Mouse (Mus musculus) heart, embryonic 14.5 days (tissue): ENCODE data around the gene Agpat3. TPM values are rescaled to one million over a fixed set of nuclear protein-coding genes. Genes with fewer than 3 reads are reported as not detected.

Source experiments
- ATAC-seq: fragments of 200-750 bp; cut with Nextera tagmentation; 2 replicates; pipeline ENCODE4 v1.8.0; 2017; ENCODE audit warnings: low read depth, moderate TSS enrichment; ENCODE audit not compliant: insufficient number of reproducible peaks, insufficient read depth, low FRiP score
- H3K27ac ChIP-seq, 2 experiments: fragments of 200-500 bp in 1 of 2; fragments of 300-500 bp in 1 of 2; sonication (generic) in 1 of 2; replicated peaks in 1 of 2; 2 replicates each; pipeline ENCODE4 v1.5.1; 2012 to 2014; ENCODE audit warnings: low read depth in 2 of 2, low read length in 2 of 2, control low read depth in 1 of 2, mild to moderate bottlenecking in 1 of 2, mixed read lengths in 1 of 2; ENCODE audit not compliant: control insufficient read depth in 1 of 2, insufficient read depth in 1 of 2
- H3K27me3 ChIP-seq: fragments of 300-500 bp; sonication (generic); 2 replicates; pipeline ENCODE4 v1.6.1; 2014; ENCODE audit warnings: mild to moderate bottlenecking, low read length, control low read depth; ENCODE audit not compliant: control insufficient read depth, insufficient read depth
- H3K36me3 ChIP-seq: fragments of 300-500 bp; sonication (generic); 2 replicates; pipeline ENCODE4 v1.6.1; 2014; ENCODE audit warnings: mild to moderate bottlenecking, control low read depth, low read length, mixed read lengths; ENCODE audit not compliant: control insufficient read depth, insufficient read depth
- H3K4me1 ChIP-seq, 2 experiments: fragments of 200-500 bp in 1 of 2; fragments of 300-500 bp in 1 of 2; sonication (generic) in 1 of 2; 2 replicates each; pipeline ENCODE4 v1.6.1; 2012 to 2014; ENCODE audit warnings: low read length in 2 of 2, control low read depth in 1 of 2, mixed read lengths in 1 of 2; ENCODE audit not compliant: control insufficient read depth in 2 of 2, insufficient read depth in 2 of 2
- H3K4me2 ChIP-seq: fragments of 300-500 bp; sonication (generic); 2 replicates; pipeline ENCODE4 v1.6.1; 2014; ENCODE audit warnings: mild to moderate bottlenecking, low read length
- H3K4me3 ChIP-seq, 2 experiments: fragments of 200-500 bp in 1 of 2; fragments of 300-500 bp in 1 of 2; sonication (generic) in 1 of 2; 2 replicates each; pipeline ENCODE4 v1.5.1; 2012 to 2014; ENCODE audit warnings: low read length in 2 of 2, mild to moderate bottlenecking in 2 of 2, control low read depth in 1 of 2, low read depth in 1 of 2, moderate library complexity in 1 of 2; ENCODE audit not compliant: control insufficient read depth in 1 of 2, insufficient read depth in 1 of 2
- H3K9ac ChIP-seq: fragments of 300-500 bp; sonication (generic); 2 replicates; pipeline ENCODE4 v1.6.1; 2014; ENCODE audit warnings: mild to moderate bottlenecking, low read length
- H3K9me3 ChIP-seq: fragments of 300-500 bp; sonication (generic); 2 replicates; pipeline ENCODE4 v1.6.1; 2016; ENCODE audit warnings: low read length, control low read depth; ENCODE audit not compliant: control insufficient read depth
- WGBS: fragments of 180-500 bp; shearing (Covaris S2); extraction: QIAGEN DNeasy Blood & Tissue Kit; methylation state at CpG from one replicate; pipeline ENCODE4 v1.1.7; 2014; 5-methylcytosine and 5-hydroxymethylcytosine counted together
- polyA plus RNA-seq: library from polyadenylated mRNA; unstranded; fragments of >200 nt; fragmentation: Nextera tagmentation; extraction: Ambion mirVana; gene quantifications from 2 replicates; pipeline ENCODE4 v1.2.1, GENCODE M21; 2014

The Agpat3 gene
- polyA plus RNA-seq, 1 experiment from 2014 or later, result 66.0 TPM

GRCm38 (mm10) chr10:78260916-78261650 is 91.2 kb downstream of the Agpat3 start:
- no peaks in the 10 kb centered on the region for H3K9me3 ChIP-seq
- no peak overlapping the region for H3K27ac ChIP-seq
- H3K4me3 ChIP-seq, result no peak overlapping the region
- 64% methylated on average over 7 of the region's 7 CpGs for WGBS
- H3K4me2 ChIP-seq, result no peak overlapping the region
- H3K9ac ChIP-seq, result no peak overlapping the region
- no peaks in the 10 kb centered on the region for H3K27me3 ChIP-seq
- no peaks in the 10 kb centered on the region for H3K36me3 ChIP-seq
- no peak for ATAC-seq
- peaks cover 0 to 4% of the 10 kb centered on the region in 2 experiments; a peak in 1 of 4 replicates for H3K4me1 ChIP-seq

- Histone ChIP-seq H3K27me3 (no peaks in the 10 kb centered on the region), H3K4me3 (no peak overlapping the region), H3K9ac (no peak overlapping the region), H3K36me3 (no peaks in the 10 kb centered on the region), H3K9me3 (no peaks in the 10 kb centered on the region), H3K27ac (no peak overlapping the region), H3K4me2 (no peak overlapping the region), H3K4me1 (peaks cover 6 to 10% of the 10 kb centered on the region in 2 experiments; a peak in 3 of 4 replicates)
- WGBS, result 36% methylated on average over 5 of the region's 5 CpGs
- ATAC-seq, result no peak
Observed at GRCm38 (mm10) chr10:78260322-78260721, 92.0 kb downstream of the Agpat3 start.

GRCm38 (mm10) chr10:78259702-78260101 is 92.6 kb downstream of the Agpat3 start:
- Histone ChIP-seq H3K4me1 (peaks cover 7 to 12% of the 10 kb centered on the region in 2 experiments; a peak in 3 of 4 replicates), H3K4me2 (no peak overlapping the region), H3K27ac (no peak overlapping the region), H3K36me3 (no peaks in the 10 kb centered on the region), H3K27me3 (no peaks in the 10 kb centered on the region), H3K4me3 (no peak overlapping the region), H3K9ac (no peak overlapping the region), H3K9me3 (no peaks in the 10 kb centered on the region)
- 52% methylated on average over 6 of the region's 6 CpGs for WGBS
- ATAC-seq, result no peak

GRCm38 (mm10) chr10:78259230-78259629 is 93.1 kb downstream of the Agpat3 start:
- no peak overlapping the region for H3K9ac ChIP-seq
- no peaks in the 10 kb centered on the region for H3K9me3 ChIP-seq
- H3K36me3 ChIP-seq, result no peaks in the 10 kb centered on the region
- 67% methylated on average over 5 of the region's 5 CpGs for WGBS
- no peaks in the 10 kb centered on the region for H3K27me3 ChIP-seq
- peaks cover 7 to 12% of the 10 kb centered on the region in 2 experiments; a peak in 3 of 4 replicates for H3K4me1 ChIP-seq
- no peak overlapping the region for H3K4me3 ChIP-seq
- H3K27ac ChIP-seq, result no peak overlapping the region
- no peak overlapping the region for H3K4me2 ChIP-seq
- ATAC-seq, result no peak

GRCm38 (mm10) chr10:78258142-78258675 is 94.1 kb downstream of the Agpat3 start:
- Histone ChIP-seq H3K9me3 (no peaks in the 10 kb centered on the region), H3K9ac (no peak overlapping the region), H3K36me3 (no peaks in the 10 kb centered on the region), H3K27me3 (no peaks in the 10 kb centered on the region), H3K4me2 (no peak overlapping the region), H3K4me1 (peaks cover 7 to 12% of the 10 kb centered on the region in 2 experiments; a peak in 3 of 4 replicates), H3K27ac (no peak overlapping the region), H3K4me3 (no peak overlapping the region)
- ATAC-seq, result no peak
- 74% methylated on average over 6 of the region's 6 CpGs for WGBS

- WGBS, result 40% methylated on average over 4 of the region's 4 CpGs
- no peaks in the 10 kb centered on the region for H3K27me3 ChIP-seq
- H3K9me3 ChIP-seq, result no peaks in the 10 kb centered on the region; the same call in 1 of the 2 replicates
- H3K4me3 ChIP-seq, result no peak overlapping the region
- H3K4me2 ChIP-seq, result no peak overlapping the region
- H3K36me3 ChIP-seq, result no peaks in the 10 kb centered on the region
- H3K9ac ChIP-seq, result no peak overlapping the region
- 0 out of 4 replicates have a peak overlapping the region, but pooled peaks have one; percentile 18 to 20 for H3K27ac ChIP-seq
- no peak for ATAC-seq
- peaks cover 7 to 12% of the 10 kb centered on the region in 2 experiments; a peak in 3 of 4 replicates for H3K4me1 ChIP-seq
Observed at GRCm38 (mm10) chr10:78255646-78256059, 96.6 kb downstream of the Agpat3 start.

GRCm38 (mm10) chr10:78247206-78247605 is 105.1 kb downstream of the Agpat3 start:
- Histone ChIP-seq H3K9me3 (no peaks in the 10 kb centered on the region; the same call in 1 of the 2 replicates), H3K4me2 (no peak overlapping the region), H3K27ac (no peak overlapping the region), H3K9ac (no peak overlapping the region), H3K27me3 (no peaks in the 10 kb centered on the region), H3K36me3 (no peaks in the 10 kb centered on the region), H3K4me3 (no peak overlapping the region), H3K4me1 (peaks cover 8 to 14% of the 10 kb centered on the region in 2 experiments)
- no peak for ATAC-seq
- 63% methylated on average over 3 of the region's 3 CpGs for WGBS
